Mouse (Mus musculus): ENCODE data around the gene Rec8. TPM values are rescaled to one million over a fixed set of nuclear protein-coding genes. Genes with fewer than 3 reads are reported as not detected.
A peak's percentile ranks its signal among the peaks of the same experiment; 100 is the strongest.

Rec8 gene
- total RNA-seq, 2 experiments from 2014 or later = 2.9 to 3.2 TPM

DNA sequence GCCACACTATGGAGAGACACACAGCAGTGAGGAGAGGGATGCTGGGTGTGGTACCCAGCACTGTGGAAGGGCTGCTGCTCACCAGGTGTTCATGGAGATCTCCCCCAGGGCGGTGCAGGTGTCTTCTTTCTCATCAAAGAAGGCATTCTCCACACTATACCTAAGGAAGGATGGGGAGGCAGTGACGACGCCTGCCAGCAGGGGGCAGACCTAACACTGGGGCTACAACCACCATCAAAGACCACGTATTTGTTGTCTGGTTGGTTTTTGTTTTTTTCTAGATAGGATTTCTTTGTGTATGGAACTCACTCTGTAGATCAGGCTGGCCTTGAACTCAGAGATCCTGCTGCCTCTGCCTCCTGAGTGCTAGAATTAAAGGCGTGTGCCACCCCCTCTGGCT lies 11.5 kb downstream of the Rec8 start:
- DNase-seq (ENCODE audit: extremely low spot score in 1 of 2, low spot score in 2 of 2) = no peak
- intact Hi-C loops (cut with DNase I) = no loop called here

GRCm38 (mm10) chr14:55634874-55635522 lies 17.2 kb downstream of the Rec8 start:
- intact Hi-C loops (cut with DNase I) = no loop called here
- peak; percentile 20 to 51 for DNase-seq (ENCODE audit: extremely low spot score in 1 of 2, low spot score in 2 of 2)

GRCm38 (mm10) chr14:55635523-55636007 lies 17.7 kb downstream of the Rec8 start, which contains the start of gene Ipo4:
Gene Ipo4, minus strand, starts transcription at chr14:55635957.
- intact Hi-C loops (cut with DNase I) = no loop called here
- DNase-seq (ENCODE audit: extremely low spot score in 1 of 2, low spot score in 2 of 2) = peak; percentile 89 to 94

DNA sequence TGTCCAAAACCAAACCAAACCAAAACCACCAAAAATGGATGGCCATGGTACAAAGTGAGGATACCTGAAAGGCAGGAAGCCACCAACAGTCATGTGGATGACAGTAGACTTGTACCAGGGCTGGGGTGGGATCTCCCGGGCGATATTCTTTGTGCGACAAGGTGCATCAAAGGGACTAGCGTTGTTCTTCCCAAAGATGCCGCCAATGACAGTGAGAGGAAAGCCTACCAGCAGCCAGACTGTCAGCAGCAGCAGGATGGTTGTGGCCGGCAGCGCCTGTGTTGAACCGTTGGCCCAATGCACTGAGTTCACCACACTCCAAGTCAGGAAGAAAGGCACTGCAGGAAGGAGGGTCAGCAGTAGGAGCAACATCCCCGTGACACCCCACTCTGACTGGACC lies 20.0 kb downstream of the Rec8 start, which contains the start of gene Gm49378:
TSS of gene Gm49378 (minus strand) at position 101 of the 400 bp plus-strand sequence.
- intact Hi-C loops (cut with DNase I) = no loop called here
- no peak for DNase-seq (ENCODE audit: extremely low spot score in 1 of 2, low spot score in 2 of 2)

- intact Hi-C loops (cut with DNase I) = no loop called here
- no peak for DNase-seq (ENCODE audit: extremely low spot score in 1 of 2, low spot score in 2 of 2)
These were observed 23.0 kb downstream of the Rec8 start for GRCm38 (mm10) chr14:55640816-55641215.

DNA sequence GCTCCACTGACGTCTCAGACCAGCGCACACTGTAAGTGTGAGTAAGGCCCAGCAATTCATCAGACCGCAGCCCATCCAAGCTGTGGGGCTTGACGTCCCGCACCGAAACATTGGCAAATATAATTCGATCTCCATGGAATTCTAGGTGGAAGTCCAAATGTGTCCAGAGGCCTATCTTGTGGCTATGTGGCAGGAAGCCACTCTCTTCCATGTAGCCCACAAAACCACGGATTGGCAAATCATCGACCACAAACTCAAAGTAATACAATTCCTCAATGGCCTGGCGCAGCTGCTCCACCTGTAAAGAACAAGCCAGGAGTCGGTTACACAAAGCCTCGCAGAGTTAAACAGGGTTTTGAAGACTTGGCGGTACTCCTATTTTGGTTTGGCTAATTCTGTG lies 23.5 kb downstream of the Rec8 start:
- intact Hi-C loops (cut with DNase I) = no loop called here
- DNase-seq (ENCODE audit: extremely low spot score in 1 of 2, low spot score in 2 of 2) = no peak

- DNase-seq (ENCODE audit: extremely low spot score in 1 of 2, low spot score in 2 of 2) = no peak
- intact Hi-C loops (cut with DNase I) = no loop called here
These were observed 24.8 kb downstream of the Rec8 start for GRCm38 (mm10) chr14:55642679-55643059.

DNA sequence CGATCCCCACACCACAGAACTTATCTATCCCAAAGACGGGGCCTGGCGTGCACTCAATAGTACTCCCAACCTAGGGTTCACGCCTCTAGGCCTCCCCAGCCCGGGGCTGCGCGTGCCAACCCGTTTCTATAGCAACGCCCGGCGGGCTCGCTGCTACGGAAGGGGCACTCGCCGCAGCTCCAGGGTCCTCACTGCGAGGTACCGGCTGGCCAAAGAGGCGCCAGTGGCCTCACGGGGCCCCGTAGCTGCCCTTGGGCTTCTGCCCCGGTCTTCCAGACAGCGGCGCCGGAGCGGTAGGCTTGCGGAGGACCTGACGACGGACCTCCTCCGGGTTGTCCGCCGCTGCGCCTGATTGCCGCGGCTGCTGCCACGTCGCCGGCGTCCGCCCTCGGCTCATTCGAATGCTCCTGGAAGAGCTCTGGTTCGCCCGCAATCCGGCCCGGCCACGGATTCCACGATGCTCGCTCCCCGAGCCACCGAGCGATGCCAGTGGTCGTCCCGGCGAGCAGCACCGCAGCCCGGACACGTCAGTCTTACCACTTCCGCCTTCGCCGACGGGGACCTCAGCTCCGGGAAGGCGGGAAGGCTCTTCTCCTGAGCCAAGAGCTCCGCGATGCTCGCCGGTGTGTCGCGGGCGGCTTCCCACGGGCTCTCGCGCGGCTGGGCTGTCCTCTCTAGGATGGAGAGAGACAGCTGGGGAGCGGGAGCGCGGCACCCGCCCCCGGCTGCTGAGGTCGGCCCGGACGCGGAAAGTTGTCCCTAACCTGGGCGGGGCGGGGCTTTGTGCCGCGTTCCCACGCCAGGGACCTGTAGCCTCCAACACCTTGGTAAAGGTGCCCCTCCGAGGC lies 25.4 kb downstream of the Rec8 start, which contains the start of gene Tm9sf1:
TSS of gene Tm9sf1 (minus strand) at position 747 of the 848 bp plus-strand sequence.
- intact Hi-C loops (cut with DNase I) = no loop called here
- peak; percentile 66 to 85 for DNase-seq (ENCODE audit: extremely low spot score in 1 of 2, low spot score in 2 of 2)

GRCm38 (mm10) chr14:55644261-55644888 lies 26.5 kb downstream of the Rec8 start:
- no peak for DNase-seq (ENCODE audit: extremely low spot score in 1 of 2, low spot score in 2 of 2)
- intact Hi-C loops (cut with DNase I) = no loop called here

DNA sequence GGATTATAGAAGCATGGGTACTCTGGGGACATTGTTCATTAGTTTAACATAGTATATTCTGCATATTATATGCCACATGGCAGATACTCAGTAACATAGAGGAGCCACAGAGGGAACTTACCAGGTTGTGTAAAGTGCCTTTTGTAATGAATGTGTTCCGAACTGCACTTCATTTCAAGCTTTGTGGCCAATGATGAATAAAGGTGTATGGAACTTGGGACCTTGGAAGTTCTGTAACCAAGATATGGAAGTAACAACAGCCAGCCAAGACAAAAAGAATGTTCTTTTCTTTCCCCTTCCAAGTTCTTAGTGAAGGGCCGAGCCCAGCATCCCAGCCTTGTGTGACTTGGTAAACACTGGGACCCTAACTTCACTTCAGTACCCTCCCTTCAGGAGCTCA lies 32.0 kb downstream of the Rec8 start, which contains the start of gene Tssk4:
TSS of gene Tssk4 (plus strand) at position 301 of the 400 bp plus-strand sequence.
- DNase-seq (ENCODE audit: extremely low spot score in 1 of 2, low spot score in 2 of 2) = no peak
- intact Hi-C loops (cut with DNase I) = no loop called here

- intact Hi-C loops (cut with DNase I) = no loop called here
- no peak for DNase-seq (ENCODE audit: extremely low spot score in 1 of 2, low spot score in 2 of 2)
These were observed 33.7 kb downstream of the Rec8 start for GRCm38 (mm10) chr14:55651528-55651927.

DNA sequence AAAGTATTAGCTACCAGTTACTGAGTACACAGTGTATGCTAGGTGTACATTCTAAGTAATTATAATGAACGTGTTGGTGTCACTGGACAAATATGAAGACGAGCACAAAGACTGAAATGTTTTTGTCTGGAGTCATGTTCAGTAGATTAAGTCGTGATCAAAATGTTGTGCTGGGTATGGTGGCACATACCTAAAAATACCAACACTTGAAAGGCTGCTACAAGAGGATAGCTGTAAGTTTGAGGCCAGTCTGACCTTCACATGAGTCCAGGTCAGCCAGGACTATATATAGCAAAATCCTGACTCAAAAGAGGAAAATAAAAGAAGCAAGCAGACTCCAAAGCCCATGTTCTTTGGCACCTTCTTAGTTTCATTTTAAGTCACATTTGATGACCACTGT lies 39.1 kb downstream of the Rec8 start:
- intact Hi-C loops (cut with DNase I) = no loop called here

DNA sequence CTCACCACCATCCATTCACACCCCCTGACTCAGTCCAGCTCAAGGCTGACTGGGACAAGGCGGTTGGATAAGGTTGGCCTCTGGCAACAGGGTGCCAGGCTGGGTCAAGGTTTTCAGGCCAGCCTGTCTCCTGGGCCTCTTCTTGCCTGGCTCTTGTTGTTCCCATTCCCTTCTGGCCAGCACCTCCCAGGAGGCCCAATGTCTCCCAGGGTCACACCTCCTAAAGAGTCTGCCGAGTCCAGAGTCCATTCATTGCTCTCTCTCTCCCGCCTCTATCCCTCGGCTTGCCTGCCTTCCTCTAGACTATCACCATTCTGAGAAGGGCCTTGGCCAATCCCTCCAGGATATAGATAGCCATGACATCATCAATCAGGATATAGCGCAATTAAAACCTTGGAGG lies 40.2 kb downstream of the Rec8 start:
- intact Hi-C loops (cut with DNase I) = no loop called here
- DNase-seq (ENCODE audit: extremely low spot score in 1 of 2, low spot score in 2 of 2) = no peak

More for the DNA sequence above, 39.1 kb downstream of the Rec8 start:
- DNase-seq (ENCODE audit: extremely low spot score in 1 of 2, low spot score in 2 of 2) = no peak

DNA sequence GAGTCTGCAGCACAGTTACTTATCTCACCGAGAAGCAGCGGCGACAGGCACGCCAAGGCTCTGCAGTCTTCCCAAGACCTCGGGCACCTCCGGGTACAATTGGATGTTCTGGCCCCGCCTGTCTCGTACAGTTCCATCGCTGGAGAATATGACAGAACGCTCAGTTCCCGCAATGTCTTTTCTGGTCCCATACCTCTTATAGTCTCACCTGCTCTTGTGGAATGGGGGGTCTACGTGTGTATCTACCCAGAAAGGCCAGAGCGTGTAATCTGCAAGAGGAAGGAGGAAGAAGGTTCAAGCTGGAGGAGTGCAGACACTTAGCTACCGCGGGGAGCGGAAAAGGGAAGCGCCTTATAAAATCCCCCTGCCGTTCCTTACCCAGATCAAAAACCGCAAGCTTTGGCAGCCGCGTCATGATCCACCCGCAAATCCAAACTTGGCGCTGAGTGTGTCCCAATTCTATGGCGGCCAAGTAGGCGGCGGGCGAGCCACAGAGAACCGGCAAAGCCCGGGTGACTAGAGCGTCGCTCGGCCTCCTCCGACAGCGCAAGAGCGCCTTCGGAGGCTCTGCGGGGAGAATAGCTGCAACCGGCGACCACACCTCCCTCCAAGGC lies 42.2 kb downstream of the Rec8 start, which contains the start of gene Mdp1:
TSS of gene Mdp1 (minus strand) at position 549 of the 614 bp plus-strand sequence.
- DNase-seq (ENCODE audit: extremely low spot score in 1 of 2, low spot score in 2 of 2) = peak; percentile 75 to 88
- intact Hi-C loops (cut with DNase I) = no loop called here

DNA sequence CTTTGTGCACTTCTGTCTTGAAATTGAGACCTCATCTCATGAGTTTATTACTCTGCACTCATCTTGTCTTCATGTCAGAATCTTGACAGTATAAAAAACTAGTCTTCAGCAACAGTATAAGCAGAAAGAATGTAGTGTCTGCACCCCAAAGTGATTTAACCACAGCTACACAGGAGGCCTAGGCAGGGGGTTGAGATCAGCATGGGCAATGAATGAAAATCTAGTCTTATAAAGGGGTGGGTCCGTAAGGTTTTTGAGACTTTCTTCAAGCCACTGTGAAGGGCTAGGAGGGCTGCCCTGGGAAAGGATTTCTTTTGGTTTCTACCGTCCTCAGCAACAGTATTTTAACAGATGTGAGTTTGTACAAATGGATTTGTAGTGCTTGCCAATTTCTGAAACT lies 42.8 kb downstream of the Rec8 start:
- intact Hi-C loops (cut with DNase I) = no loop called here
- no peak for DNase-seq (ENCODE audit: extremely low spot score in 1 of 2, low spot score in 2 of 2)

DNA sequence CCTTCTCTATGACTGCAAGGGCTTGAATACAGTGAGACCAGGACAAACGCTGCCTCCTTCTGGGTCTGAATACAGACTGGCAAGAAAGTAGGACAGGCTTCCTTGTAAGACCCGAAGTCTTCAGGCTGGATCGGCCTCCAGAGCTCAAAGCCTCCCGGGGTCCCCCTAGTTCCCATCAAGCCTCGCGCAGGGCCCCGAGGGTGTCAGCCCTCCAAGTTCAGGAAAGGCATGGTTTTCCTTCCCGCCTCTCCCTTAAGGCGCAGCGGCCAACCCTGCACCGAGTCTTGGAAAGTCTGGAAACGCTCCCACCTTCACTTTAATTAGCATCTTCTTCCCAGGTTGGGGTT lies 53.6 kb downstream of the Rec8 start:
- no peak for DNase-seq (ENCODE audit: extremely low spot score in 1 of 2, low spot score in 2 of 2)
- intact Hi-C loops (cut with DNase I) = no loop called here

DNA sequence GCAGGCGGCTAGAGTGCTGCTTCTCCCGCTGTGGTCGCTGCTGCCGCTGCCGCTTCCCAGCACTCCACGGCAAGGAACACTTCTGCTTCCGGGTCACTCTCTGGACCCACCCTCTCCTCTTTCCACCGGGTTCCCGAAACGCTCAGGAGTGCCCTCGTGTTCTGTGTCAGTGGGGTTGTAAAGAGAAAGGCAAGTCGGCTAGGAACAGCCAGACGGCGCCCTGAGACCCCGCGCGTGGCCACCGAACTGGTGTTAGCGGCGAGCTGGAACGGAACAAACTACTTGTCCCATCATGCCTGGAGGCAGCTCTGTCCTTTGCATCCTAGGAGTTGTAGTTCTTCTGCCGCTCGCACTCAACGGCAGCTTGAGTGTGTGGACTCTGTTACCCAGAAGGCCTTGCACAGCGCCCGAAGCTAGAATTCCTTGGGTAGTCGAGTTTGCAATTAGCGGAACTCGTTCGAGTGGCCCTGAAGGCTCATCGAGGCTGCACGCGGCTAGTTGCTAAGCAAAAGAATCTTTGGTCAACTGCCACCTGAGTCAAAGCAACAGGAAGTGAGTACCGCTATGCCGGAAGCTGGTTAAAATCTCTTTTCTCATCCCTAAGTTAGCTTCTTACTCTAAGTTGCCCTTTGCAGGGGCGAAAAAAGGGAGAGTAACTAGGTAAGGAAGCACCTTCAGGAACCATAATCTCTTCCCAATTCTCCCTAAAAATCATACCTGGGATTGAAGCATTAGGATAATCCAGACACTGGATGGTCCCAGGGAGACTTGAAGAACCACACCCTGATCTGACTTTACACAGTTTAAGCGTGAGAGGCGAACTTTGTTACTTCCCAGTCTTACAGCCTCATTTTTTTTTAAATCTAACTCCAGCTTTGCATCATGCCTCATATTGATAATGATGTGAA lies 54.2 kb downstream of the Rec8 start, which contains the start of the genes Gmpr2 and Nedd8:
TSS of gene Gmpr2 (plus strand) at position 109 of the 908 bp plus-strand sequence.
TSS of gene Nedd8 (minus strand) at position 292 of the 908 bp plus-strand sequence.
- intact Hi-C loops (cut with DNase I) = no loop called here
- DNase-seq (ENCODE audit: extremely low spot score in 1 of 2, low spot score in 2 of 2) = peak; percentile 91 to 95

GRCm38 (mm10) chr14:55672741-55673060 lies 54.9 kb downstream of the Rec8 start:
- no peak for DNase-seq (ENCODE audit: extremely low spot score in 1 of 2, low spot score in 2 of 2)
- intact Hi-C loops (cut with DNase I) = no loop called here
